Mouse (Mus musculus): ENCODE measurements around the gene Tmem235. TPM values are rescaled to one million over a fixed set of nuclear protein-coding genes. Genes with fewer than 3 reads are reported as not detected.

Tmem235 gene
- polyA plus RNA-seq, 1 experiment from 2014 or later: not detected

DNA sequence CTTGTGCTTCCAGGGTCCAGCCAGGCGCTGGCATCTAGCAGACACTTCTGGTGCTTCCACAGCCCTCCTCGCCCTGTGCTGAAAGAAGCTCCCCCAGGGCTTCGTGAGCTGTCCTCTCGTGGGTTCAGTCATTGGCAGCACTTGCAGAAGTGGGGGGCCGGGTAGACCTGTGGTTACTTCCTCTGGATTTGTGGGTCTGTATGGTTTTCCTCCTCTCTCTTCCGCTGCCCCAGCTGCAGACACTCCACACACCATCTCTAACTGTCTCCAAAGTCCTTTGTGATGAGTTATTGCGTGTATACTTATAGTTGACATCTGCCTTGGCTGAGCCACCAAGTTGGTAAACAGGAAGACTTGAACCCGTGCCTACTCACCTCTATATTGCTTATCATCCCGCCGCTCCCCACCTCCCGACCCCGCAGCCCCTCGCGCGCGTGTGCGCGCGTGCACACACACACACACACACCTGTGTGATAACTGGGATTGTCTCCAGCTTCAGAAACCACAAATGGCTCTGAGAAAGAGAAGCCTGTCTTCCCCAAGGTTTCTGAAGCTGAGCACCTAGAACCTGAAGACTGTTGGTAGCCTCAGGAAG lies 31.1 kb downstream of the Tmem235 start:
- Histone ChIP-seq H3K27ac (ENCODE audit: low read length) (no peak overlapping the region), H3K4me1 (replicated peaks; ENCODE audit: control insufficient read depth, insufficient read depth, low read length) (peaks cover 22% of the 10 kb centered on the region), H3K4me2 (ENCODE audit: low read length) (no peak overlapping the region), H3K9me3 (ENCODE audit: control insufficient read depth, low read length) (no peaks in the 10 kb centered on the region), H3K36me3 (ENCODE audit: control insufficient read depth, insufficient read depth) (no peaks in the 10 kb centered on the region), H3K9ac (replicated peaks; ENCODE audit: low read depth, low read length) (no peak overlapping the region), H3K4me3 (replicated peaks; ENCODE audit: low read length) (no peak overlapping the region), H3K27me3 (replicated peaks; ENCODE audit: control insufficient read depth, insufficient read depth, low read length) (peaks cover 18% of the 10 kb centered on the region)
- ATAC-seq: no peak
- WGBS: 94% methylated on average over 19 of the region's 19 CpGs

- Histone ChIP-seq H3K27ac (ENCODE audit: low read length) (no peak overlapping the region), H3K9ac (replicated peaks; ENCODE audit: low read depth, low read length) (no peak overlapping the region), H3K4me3 (replicated peaks; ENCODE audit: low read length) (no peak overlapping the region), H3K36me3 (ENCODE audit: control insufficient read depth, insufficient read depth) (no peaks in the 10 kb centered on the region), H3K27me3 (replicated peaks; ENCODE audit: control insufficient read depth, insufficient read depth, low read length) (peaks cover 18% of the 10 kb centered on the region), H3K9me3 (ENCODE audit: control insufficient read depth, low read length) (no peaks in the 10 kb centered on the region), H3K4me2 (ENCODE audit: low read length) (no peak overlapping the region), H3K4me1 (replicated peaks; ENCODE audit: control insufficient read depth, insufficient read depth, low read length) (peaks cover 22% of the 10 kb centered on the region)
- WGBS: 64% methylated on average over 6 of the region's 6 CpGs
- ATAC-seq: no peak
Observed at GRCm38 (mm10) chr11:117892199-117892598, 31.6 kb downstream of the Tmem235 start.

DNA sequence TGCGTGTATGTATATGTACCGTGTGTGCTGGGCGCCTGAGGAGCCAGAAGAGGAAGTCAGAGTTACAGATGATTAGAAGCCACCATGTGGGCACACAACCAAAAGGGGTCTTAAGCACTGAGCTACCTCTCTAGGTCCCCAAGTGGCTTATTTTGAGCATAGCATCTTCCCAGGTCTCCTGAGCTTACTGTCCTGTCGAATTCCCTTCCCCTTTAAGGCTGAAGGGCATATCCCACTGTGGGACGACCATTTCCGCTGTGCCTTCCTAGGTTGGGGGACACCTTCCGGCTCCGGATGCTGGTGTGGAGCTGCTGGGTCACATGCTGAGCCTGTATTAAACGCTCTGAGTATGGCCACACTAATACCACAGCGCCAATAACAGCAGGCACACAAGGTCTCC lies 34.1 kb downstream of the Tmem235 start:
- 64% methylated on average over 10 of the region's 10 CpGs for WGBS
- Histone ChIP-seq H3K36me3 (ENCODE audit: control insufficient read depth, insufficient read depth) (no peaks in the 10 kb centered on the region), H3K4me3 (replicated peaks; ENCODE audit: low read length) (no peak overlapping the region), H3K27me3 (replicated peaks; ENCODE audit: control insufficient read depth, insufficient read depth, low read length) (peaks cover 5% of the 10 kb centered on the region), H3K4me2 (ENCODE audit: low read length) (no peak overlapping the region), H3K9me3 (ENCODE audit: control insufficient read depth, low read length) (no peaks in the 10 kb centered on the region), H3K4me1 (replicated peaks; ENCODE audit: control insufficient read depth, insufficient read depth, low read length) (peaks cover 9% of the 10 kb centered on the region), H3K27ac (ENCODE audit: low read length) (no peak overlapping the region), H3K9ac (replicated peaks; ENCODE audit: low read depth, low read length) (no peak overlapping the region)
- no peak for ATAC-seq

DNA sequence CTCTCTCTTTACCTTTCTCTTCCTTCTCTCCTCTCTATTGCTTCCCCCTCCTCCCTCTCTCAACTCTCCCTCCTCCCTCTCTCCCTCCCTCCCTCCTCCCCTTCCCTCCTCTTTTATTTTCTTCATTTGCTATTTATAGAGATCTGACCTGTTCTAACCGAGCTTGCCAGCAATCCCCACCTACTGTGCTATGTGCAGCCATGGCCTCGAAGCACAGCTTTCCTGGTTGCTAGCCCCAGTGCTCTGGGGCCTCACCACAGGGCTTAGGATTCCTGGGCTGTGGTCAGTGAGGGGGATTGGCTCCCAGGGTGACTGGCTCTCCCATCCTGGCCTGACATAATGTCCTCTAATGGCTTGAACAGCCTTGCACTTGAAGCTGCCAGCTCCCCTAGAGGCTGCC lies 36.0 kb downstream of the Tmem235 start:
- WGBS: 43% methylated on average over 2 of the region's 2 CpGs
- Histone ChIP-seq H3K36me3 (ENCODE audit: control insufficient read depth, insufficient read depth) (no peaks in the 10 kb centered on the region), H3K4me1 (replicated peaks; ENCODE audit: control insufficient read depth, insufficient read depth, low read length) (no peaks in the 10 kb centered on the region), H3K27me3 (replicated peaks; ENCODE audit: control insufficient read depth, insufficient read depth, low read length) (peaks cover 5% of the 10 kb centered on the region), H3K9me3 (ENCODE audit: control insufficient read depth, low read length) (no peaks in the 10 kb centered on the region), H3K9ac (replicated peaks; ENCODE audit: low read depth, low read length) (no peak overlapping the region), H3K4me3 (replicated peaks; ENCODE audit: low read length) (no peak overlapping the region), H3K4me2 (ENCODE audit: low read length) (no peak overlapping the region), H3K27ac (ENCODE audit: low read length) (no peak overlapping the region)
- ATAC-seq: no peak

- Histone ChIP-seq H3K36me3 (ENCODE audit: control insufficient read depth, insufficient read depth) (no peaks in the 10 kb centered on the region), H3K27me3 (replicated peaks; ENCODE audit: control insufficient read depth, insufficient read depth, low read length) (no peaks in the 10 kb centered on the region), H3K4me3 (replicated peaks; ENCODE audit: low read length) (no peak overlapping the region), H3K9me3 (ENCODE audit: control insufficient read depth, low read length) (no peaks in the 10 kb centered on the region), H3K9ac (replicated peaks; ENCODE audit: low read depth, low read length) (no peak overlapping the region), H3K4me2 (ENCODE audit: low read length) (no peak overlapping the region), H3K4me1 (replicated peaks; ENCODE audit: control insufficient read depth, insufficient read depth, low read length) (no peaks in the 10 kb centered on the region), H3K27ac (ENCODE audit: low read length) (no peak overlapping the region)
- no peak for ATAC-seq
- WGBS: 88% methylated on average over 2 of the region's 2 CpGs
Observed at GRCm38 (mm10) chr11:117902282-117902681, 41.7 kb downstream of the Tmem235 start.

- Histone ChIP-seq H3K27me3 (replicated peaks; ENCODE audit: control insufficient read depth, insufficient read depth, low read length) (no peaks in the 10 kb centered on the region), H3K9me3 (ENCODE audit: control insufficient read depth, low read length) (no peaks in the 10 kb centered on the region), H3K4me2 (ENCODE audit: low read length) (no peak overlapping the region), H3K9ac (replicated peaks; ENCODE audit: low read depth, low read length) (no peak overlapping the region), H3K4me3 (replicated peaks; ENCODE audit: low read length) (no peak overlapping the region), H3K36me3 (ENCODE audit: control insufficient read depth, insufficient read depth) (no peaks in the 10 kb centered on the region), H3K27ac (ENCODE audit: low read length) (no peak overlapping the region), H3K4me1 (replicated peaks; ENCODE audit: control insufficient read depth, insufficient read depth, low read length) (no peaks in the 10 kb centered on the region)
- no peak for ATAC-seq
- WGBS: 85% methylated on average over 8 of the region's 8 CpGs
Observed at GRCm38 (mm10) chr11:117904442-117904841, 43.9 kb downstream of the Tmem235 start.

GRCm38 (mm10) chr11:117909337-117909736 lies 48.8 kb downstream of the Tmem235 start:
- H3K4me3 ChIP-seq (replicated peaks; ENCODE audit: low read length): no peak overlapping the region
- no peak for ATAC-seq
- no peaks in the 10 kb centered on the region for H3K36me3 ChIP-seq (ENCODE audit: control insufficient read depth, insufficient read depth)
- no peak overlapping the region for H3K4me2 ChIP-seq (ENCODE audit: low read length)
- no peak overlapping the region for H3K27ac ChIP-seq (ENCODE audit: low read length)
- H3K9me3 ChIP-seq (ENCODE audit: control insufficient read depth, low read length): no peaks in the 10 kb centered on the region
- H3K4me1 ChIP-seq (replicated peaks; ENCODE audit: control insufficient read depth, insufficient read depth, low read length): no peaks in the 10 kb centered on the region
- H3K9ac ChIP-seq (replicated peaks; ENCODE audit: low read depth, low read length): no peak overlapping the region
- no peaks in the 10 kb centered on the region for H3K27me3 ChIP-seq (replicated peaks; ENCODE audit: control insufficient read depth, insufficient read depth, low read length)
- 94% methylated on average over 8 of the region's 8 CpGs for WGBS

GRCm38 (mm10) chr11:117912684-117913352 lies 52.3 kb downstream of the Tmem235 start:
- no peaks in the 10 kb centered on the region for H3K27me3 ChIP-seq (replicated peaks; ENCODE audit: control insufficient read depth, insufficient read depth, low read length)
- H3K4me3 ChIP-seq (replicated peaks; ENCODE audit: low read length): no peak overlapping the region
- no peak overlapping the region for H3K9ac ChIP-seq (replicated peaks; ENCODE audit: low read depth, low read length)
- H3K4me1 ChIP-seq (replicated peaks; ENCODE audit: control insufficient read depth, insufficient read depth, low read length): no peaks in the 10 kb centered on the region
- H3K27ac ChIP-seq (ENCODE audit: low read length): no peak overlapping the region
- H3K9me3 ChIP-seq (ENCODE audit: control insufficient read depth, low read length): no peaks in the 10 kb centered on the region
- peak; percentile 61; the same call in 1 of the 2 replicates for ATAC-seq
- H3K4me2 ChIP-seq (ENCODE audit: low read length): peak overlapping the region; percentile 17; the same call in 1 of the 2 replicates
- WGBS: 29% methylated on average over 13 of the region's 13 CpGs
- no peaks in the 10 kb centered on the region for H3K36me3 ChIP-seq (ENCODE audit: control insufficient read depth, insufficient read depth)

DNA sequence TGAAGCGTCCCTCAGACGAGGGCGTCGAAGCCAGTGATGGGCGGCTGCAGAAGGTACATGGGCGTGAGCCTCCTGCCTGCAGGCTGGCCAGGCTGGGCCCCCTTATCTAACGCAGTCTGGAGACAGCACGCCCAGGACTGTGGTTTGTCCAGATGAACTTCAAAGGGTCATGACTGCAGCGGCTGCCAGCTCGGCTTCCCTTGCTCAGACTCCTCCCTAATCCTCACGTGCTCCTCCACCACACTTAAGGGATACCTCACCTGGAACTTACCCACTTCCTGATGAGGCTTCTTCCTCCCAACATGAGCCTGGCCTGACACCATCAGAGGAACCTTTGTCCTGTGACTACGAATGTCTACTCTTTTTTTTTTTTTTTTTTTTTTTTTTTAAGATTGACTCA lies 54.0 kb downstream of the Tmem235 start:
- Histone ChIP-seq H3K4me3 (replicated peaks; ENCODE audit: low read length) (no peak overlapping the region), H3K4me2 (ENCODE audit: low read length) (no peak overlapping the region), H3K9ac (replicated peaks; ENCODE audit: low read depth, low read length) (no peak overlapping the region), H3K4me1 (replicated peaks; ENCODE audit: control insufficient read depth, insufficient read depth, low read length) (no peaks in the 10 kb centered on the region), H3K27me3 (replicated peaks; ENCODE audit: control insufficient read depth, insufficient read depth, low read length) (no peaks in the 10 kb centered on the region), H3K27ac (ENCODE audit: low read length) (no peak overlapping the region), H3K9me3 (ENCODE audit: control insufficient read depth, low read length) (no peaks in the 10 kb centered on the region), H3K36me3 (ENCODE audit: control insufficient read depth, insufficient read depth) (no peaks in the 10 kb centered on the region)
- WGBS: 81% methylated on average over 12 of the region's 12 CpGs
- ATAC-seq: no peak

Measured in forebrain, embryonic 16.5 days (tissue).